Mouse (Mus musculus): ENCODE results near the gene Mamstr.

DNA sequence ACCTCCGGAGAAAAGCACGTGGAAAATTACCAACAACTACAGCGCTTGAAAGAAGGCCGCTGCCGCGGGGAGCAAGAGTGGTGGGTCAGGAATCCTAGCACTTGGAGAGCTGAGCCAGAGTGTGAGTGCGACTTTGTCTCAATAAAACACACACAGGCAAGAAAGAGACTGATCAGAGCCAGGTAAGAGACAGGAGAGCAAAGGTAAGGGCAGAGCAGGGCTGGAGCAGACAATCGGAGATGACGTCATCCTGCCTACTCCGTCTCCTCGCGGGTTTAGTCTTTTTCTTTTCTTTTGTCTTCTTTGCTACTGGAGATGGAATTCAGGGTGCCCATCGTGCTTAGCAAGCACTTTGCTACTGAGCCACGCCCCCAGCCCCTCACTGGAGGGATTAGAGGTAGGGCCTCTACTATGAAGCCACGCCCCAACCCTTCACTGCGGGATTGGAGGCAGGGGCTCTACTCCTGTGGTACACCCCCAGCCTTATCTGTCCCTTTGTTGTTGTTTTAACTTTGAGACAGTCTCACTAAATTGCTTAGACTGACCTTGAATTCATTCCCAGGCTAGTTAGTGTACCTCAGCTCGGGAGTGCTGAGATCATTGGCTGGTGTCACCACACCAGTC, 14.8 kb downstream of the Mamstr start:
- TF ChIP-seq CTCF (IDR thresholded peaks at IDR 0.05; ENCODE audit: borderline replicate concordance, extremely low read depth, insufficient read depth, insufficient read length) (no peak), POLR2A (IDR thresholded peaks at IDR 0.05; ENCODE audit: borderline replicate concordance, extremely low read depth, insufficient read depth, insufficient read length, poor library complexity, severe bottlenecking) (no peak)
